8 mouse cellular contexts compared by ENCODE assay signal in genomic region chr13:60685216-60685615, GRCm38 (mm10).
DNase-seq lines count a peak whose midpoint lies in the region; ATAC-seq and TF ChIP-seq lines count a peak whose summit lies in the region.

No protein-coding gene starts in this region.

- no peak for TF ChIP-seq CTCF in heart, postnatal 0 days (IDR thresholded peaks at IDR 0.05; ENCODE audit: low read depth)

- H3K36me3 ChIP-seq in forebrain, embryonic 10.5 days (replicated peaks), result 0 out of 2 replicates have a peak, but pooled peaks cover 6% of the 10 kb centered on the region
- no peaks in the 10 kb centered on the region for H3K36me3 ChIP-seq in forebrain, embryonic 11.5 days (ENCODE audit: control insufficient read depth, insufficient read depth, low read length)
- H3K36me3 ChIP-seq in heart, postnatal 0 days (replicated peaks; ENCODE audit: control insufficient read depth, insufficient read depth, low read length), result no peaks in the 10 kb centered on the region
- 0 out of 2 replicates have a peak, but pooled peaks cover 4% of the 10 kb centered on the region for H3K36me3 ChIP-seq in midbrain, embryonic 13.5 days

- TF ChIP-seq EP300 in heart, postnatal 0 days (IDR thresholded peaks at IDR 0.05; ENCODE audit: low read depth), result no peak

- H3K4me1 ChIP-seq in forebrain, embryonic 10.5 days, result peaks cover 50% of the 10 kb centered on the region
- peaks cover 9% of the 10 kb centered on the region for H3K4me1 ChIP-seq in forebrain, embryonic 11.5 days (replicated peaks; ENCODE audit: control insufficient read depth, insufficient read depth, low read length)
- peaks cover 27% of the 10 kb centered on the region for H3K4me1 ChIP-seq in heart, postnatal 0 days (ENCODE audit: control insufficient read depth, insufficient read depth)
- peaks cover 39% of the 10 kb centered on the region for H3K4me1 ChIP-seq in midbrain, embryonic 13.5 days (replicated peaks)

- H3K4me2 ChIP-seq in forebrain, embryonic 11.5 days (ENCODE audit: low read depth, low read length, severe bottlenecking), result no peak overlapping the region
- no peak overlapping the region for H3K4me2 ChIP-seq in heart, postnatal 0 days (ENCODE audit: low read depth, low read length)
- no peak overlapping the region for H3K4me2 ChIP-seq in midbrain, embryonic 13.5 days (replicated peaks)

- peak overlapping the region; percentile 68; the same call in 1 of the 2 replicates for H3K27ac ChIP-seq in forebrain, embryonic 10.5 days
- H3K27ac ChIP-seq in forebrain, embryonic 11.5 days (ENCODE audit: low read depth, low read length), result no peak overlapping the region
- H3K27ac ChIP-seq in heart, postnatal 0 days (ENCODE audit: low read depth), result peak overlapping the region; percentile 66
- peak overlapping the region; percentile 30; the same call in 1 of the 2 replicates for H3K27ac ChIP-seq in midbrain, embryonic 13.5 days

- WGBS in forebrain, embryonic 10.5 days, result 53% methylated on average over 6 of the region's 6 CpGs
- 50% methylated on average over 6 of the region's 6 CpGs for WGBS in forebrain, embryonic 11.5 days
- 65% methylated on average over 6 of the region's 6 CpGs for WGBS in heart, postnatal 0 days
- 60% methylated on average over 6 of the region's 6 CpGs for WGBS in midbrain, embryonic 13.5 days

- H3K9me3 ChIP-seq in forebrain, embryonic 10.5 days, result no peaks in the 10 kb centered on the region; the same call in 1 of the 2 replicates
- H3K9me3 ChIP-seq in forebrain, embryonic 11.5 days (ENCODE audit: control insufficient read depth, low read length), result no peaks in the 10 kb centered on the region
- no peaks in the 10 kb centered on the region for H3K9me3 ChIP-seq in heart, postnatal 0 days (replicated peaks; ENCODE audit: control insufficient read depth, low read length)
- H3K9me3 ChIP-seq in midbrain, embryonic 13.5 days, result 0 out of 2 replicates have a peak, but pooled peaks cover 5% of the 10 kb centered on the region

- H3K4me3 ChIP-seq in forebrain, embryonic 10.5 days, result no peak overlapping the region
- H3K4me3 ChIP-seq in forebrain, embryonic 11.5 days (ENCODE audit: low read depth, low read length), result no peak overlapping the region
- H3K4me3 ChIP-seq in heart, postnatal 0 days (ENCODE audit: low read depth, low read length), result no peak overlapping the region
- no peak overlapping the region for H3K4me3 ChIP-seq in midbrain, embryonic 13.5 days (replicated peaks)

- no peak for DNase-seq in forebrain, embryonic 10.5 days (ENCODE audit: extremely low spot score, low spot score)
- DNase-seq in forebrain, embryonic 11.5 days (ENCODE audit: low spot score), result no peak
- DNase-seq in right cerebral cortex, postnatal 10 days (ENCODE audit: low spot score in 2 of 2), result peak; percentile 71 to 73
- DNase-seq in right cerebral cortex, postnatal 36 days (ENCODE audit: low spot score in 2 of 2), result no peak
- peak; percentile 68 for DNase-seq in heart, postnatal 0 days (ENCODE audit: low spot score)
- no peak for DNase-seq in layer of hippocampus, postnatal 25 days (ENCODE audit: extremely low spot score in 1 of 2, low spot score in 1 of 2)
- no peak for DNase-seq in left cerebral cortex, adult 9 months (ENCODE audit: low spot score in 2 of 2)

- no peak overlapping the region for H3K9ac ChIP-seq in forebrain, embryonic 11.5 days (ENCODE audit: low read length)
- H3K9ac ChIP-seq in heart, postnatal 0 days (replicated peaks; ENCODE audit: low read depth, low read length), result no peak overlapping the region
- no peak overlapping the region for H3K9ac ChIP-seq in midbrain, embryonic 13.5 days (replicated peaks)

- no peaks in the 10 kb centered on the region for H3K27me3 ChIP-seq in forebrain, embryonic 10.5 days (ENCODE audit: poor library complexity, severe bottlenecking)
- no peaks in the 10 kb centered on the region for H3K27me3 ChIP-seq in forebrain, embryonic 11.5 days (ENCODE audit: control insufficient read depth, insufficient read depth, low read length)
- H3K27me3 ChIP-seq in heart, postnatal 0 days (ENCODE audit: control insufficient read depth, insufficient read depth, low read length), result no peaks in the 10 kb centered on the region
- H3K27me3 ChIP-seq in midbrain, embryonic 13.5 days, result no peaks in the 10 kb centered on the region

- ATAC-seq in forebrain, embryonic 11.5 days (replicated peaks; ENCODE audit: low FRiP score), result no peak
- peak; percentile 13; the same call in 1 of the 2 replicates for ATAC-seq in heart, postnatal 0 days (ENCODE audit: insufficient read depth, low read depth)
- ATAC-seq in midbrain, embryonic 13.5 days, result peak; percentile 12; the same call in 1 of the 2 replicates

Comparison
In these comparisons a context has a peak if more than half of its experiments do, and no peak if none do; other contexts are left out.
1. DNase-seq: peak in right cerebral cortex, postnatal 10 days (2 of 2) and heart, postnatal 0 days (single experiment); none in forebrain, embryonic 10.5 days (single experiment), forebrain, embryonic 11.5 days (single experiment), right cerebral cortex, postnatal 36 days (0 of 2), layer of hippocampus, postnatal 25 days (0 of 2) and left cerebral cortex, adult 9 months (0 of 2).